Mouse (Mus musculus): ENCODE measurements at regions not wholly inside any gene's neighbourhood (a gene's known extent, or its start where the extent isn't known, plus 50 kb on each side); places are given as distances from the start of the nearest gene placed in this dataset.

GRCm38 (mm10) chr9:61259421-61260174 lies 112.6 kb upstream of the Tle3 start:
- H3K4me2 ChIP-seq (ENCODE audit: low read length): no peak overlapping the region
- H3K4me1 ChIP-seq (replicated peaks; ENCODE audit: control insufficient read depth, insufficient read depth, low read length): peaks cover 25% of the 10 kb centered on the region
- no peak overlapping the region for H3K4me3 ChIP-seq (ENCODE audit: low read depth, low read length)
- H3K9me3 ChIP-seq (ENCODE audit: control insufficient read depth, low read length): no peaks in the 10 kb centered on the region
- peak overlapping the region; percentile 11 for H3K27ac ChIP-seq (ENCODE audit: low read depth)
- WGBS: 15% methylated on average over 7 of the region's 7 CpGs
- H3K9ac ChIP-seq (ENCODE audit: low read length): no peak overlapping the region
- DNase-seq (ENCODE audit: low spot score) (no peak), ATAC-seq (replicated peaks; ENCODE audit: low FRiP score, low TSS enrichment, low read depth) (peak; percentile 26; the same call in 1 of the 2 replicates)
- no peaks in the 10 kb centered on the region for H3K27me3 ChIP-seq (replicated peaks; ENCODE audit: control insufficient read depth, insufficient read depth, low read length)
- H3K36me3 ChIP-seq (ENCODE audit: control insufficient read depth, insufficient read depth, low read length): no peaks in the 10 kb centered on the region

GRCm38 (mm10) chr9:61261263-61261662 lies 110.9 kb upstream of the Tle3 start:
- Histone ChIP-seq H3K4me3 (ENCODE audit: low read depth, low read length) (no peak overlapping the region), H3K4me2 (ENCODE audit: low read length) (no peak overlapping the region), H3K36me3 (ENCODE audit: control insufficient read depth, insufficient read depth, low read length) (no peaks in the 10 kb centered on the region), H3K4me1 (replicated peaks; ENCODE audit: control insufficient read depth, insufficient read depth, low read length) (peaks cover 25% of the 10 kb centered on the region), H3K27ac (ENCODE audit: low read depth) (no peak overlapping the region), H3K27me3 (replicated peaks; ENCODE audit: control insufficient read depth, insufficient read depth, low read length) (no peaks in the 10 kb centered on the region), H3K9ac (ENCODE audit: low read length) (no peak overlapping the region), H3K9me3 (ENCODE audit: control insufficient read depth, low read length) (no peaks in the 10 kb centered on the region)
- peak; percentile 37; the same call in 1 of the 2 replicates for ATAC-seq (replicated peaks; ENCODE audit: low FRiP score, low TSS enrichment, low read depth)
- WGBS: 48% methylated on average over 6 of the region's 6 CpGs
- no peak for DNase-seq (ENCODE audit: low spot score)

GRCm38 (mm10) chr9:61261739-61262333 lies 110.3 kb upstream of the Tle3 start:
- 17% methylated on average over 12 of the region's 12 CpGs for WGBS
- H3K27ac ChIP-seq (ENCODE audit: low read depth): no peak overlapping the region
- H3K27me3 ChIP-seq (replicated peaks; ENCODE audit: control insufficient read depth, insufficient read depth, low read length): no peaks in the 10 kb centered on the region
- H3K36me3 ChIP-seq (ENCODE audit: control insufficient read depth, insufficient read depth, low read length): no peaks in the 10 kb centered on the region
- peaks cover 25% of the 10 kb centered on the region for H3K4me1 ChIP-seq (replicated peaks; ENCODE audit: control insufficient read depth, insufficient read depth, low read length)
- H3K4me3 ChIP-seq (ENCODE audit: low read depth, low read length): no peak overlapping the region
- no peak overlapping the region for H3K9ac ChIP-seq (ENCODE audit: low read length)
- no peak overlapping the region for H3K4me2 ChIP-seq (ENCODE audit: low read length)
- DNase-seq (ENCODE audit: low spot score) (no peak), ATAC-seq (replicated peaks; ENCODE audit: low FRiP score, low TSS enrichment, low read depth) (no peak)
- H3K9me3 ChIP-seq (ENCODE audit: control insufficient read depth, low read length): no peaks in the 10 kb centered on the region

- DNase-seq (ENCODE audit: low spot score): no peak
- no peaks in the 10 kb centered on the region for H3K36me3 ChIP-seq (ENCODE audit: control insufficient read depth, insufficient read depth, low read length)
- no peak overlapping the region for H3K9ac ChIP-seq (ENCODE audit: low read length)
- WGBS: 85% methylated on average over 4 of the region's 4 CpGs
- H3K27me3 ChIP-seq (replicated peaks; ENCODE audit: control insufficient read depth, insufficient read depth, low read length): no peaks in the 10 kb centered on the region
- peaks cover 25% of the 10 kb centered on the region for H3K4me1 ChIP-seq (replicated peaks; ENCODE audit: control insufficient read depth, insufficient read depth, low read length)
- no peak overlapping the region for H3K4me2 ChIP-seq (ENCODE audit: low read length)
- no peak overlapping the region for H3K4me3 ChIP-seq (ENCODE audit: low read depth, low read length)
- ATAC-seq (replicated peaks; ENCODE audit: low FRiP score, low TSS enrichment, low read depth): no peak
- no peaks in the 10 kb centered on the region for H3K9me3 ChIP-seq (ENCODE audit: control insufficient read depth, low read length)
- no peak overlapping the region for H3K27ac ChIP-seq (ENCODE audit: low read depth)
Measured at GRCm38 (mm10) chr9:61263335-61263734, 108.8 kb upstream of the Tle3 start.

- ATAC-seq (replicated peaks; ENCODE audit: low FRiP score, low TSS enrichment, low read depth): no peak
- Histone ChIP-seq H3K27me3 (replicated peaks; ENCODE audit: control insufficient read depth, insufficient read depth, low read length) (no peaks in the 10 kb centered on the region), H3K36me3 (ENCODE audit: control insufficient read depth, insufficient read depth, low read length) (no peaks in the 10 kb centered on the region), H3K27ac (ENCODE audit: low read depth) (no peak overlapping the region), H3K9me3 (ENCODE audit: control insufficient read depth, low read length) (no peaks in the 10 kb centered on the region), H3K4me3 (ENCODE audit: low read depth, low read length) (no peak overlapping the region), H3K4me2 (ENCODE audit: low read length) (no peak overlapping the region), H3K4me1 (replicated peaks; ENCODE audit: control insufficient read depth, insufficient read depth, low read length) (peaks cover 17% of the 10 kb centered on the region), H3K9ac (ENCODE audit: low read length) (no peak overlapping the region)
- DNase-seq (ENCODE audit: low spot score): no peak
- WGBS: 88% methylated on average over 5 of the region's 5 CpGs
Measured at GRCm38 (mm10) chr9:61265466-61265865, 106.7 kb upstream of the Tle3 start.

GRCm38 (mm10) chr9:61266992-61267391 lies 105.2 kb upstream of the Tle3 start:
- DNase-seq (ENCODE audit: low spot score) (no peak), ATAC-seq (replicated peaks; ENCODE audit: low FRiP score, low TSS enrichment, low read depth) (no peak)
- Histone ChIP-seq H3K27me3 (replicated peaks; ENCODE audit: control insufficient read depth, insufficient read depth, low read length) (0 out of 2 replicates have a peak, but pooled peaks cover 3% of the 10 kb centered on the region), H3K9ac (ENCODE audit: low read length) (no peak overlapping the region), H3K4me3 (ENCODE audit: low read depth, low read length) (no peak overlapping the region), H3K9me3 (ENCODE audit: control insufficient read depth, low read length) (no peaks in the 10 kb centered on the region), H3K36me3 (ENCODE audit: control insufficient read depth, insufficient read depth, low read length) (no peaks in the 10 kb centered on the region), H3K4me2 (ENCODE audit: low read length) (no peak overlapping the region), H3K4me1 (replicated peaks; ENCODE audit: control insufficient read depth, insufficient read depth, low read length) (peaks cover 6% of the 10 kb centered on the region), H3K27ac (ENCODE audit: low read depth) (no peak overlapping the region)
- 75% methylated on average over 6 of the region's 6 CpGs for WGBS

GRCm38 (mm10) chr9:61267541-61267940 lies 104.6 kb upstream of the Tle3 start:
- Histone ChIP-seq H3K27me3 (replicated peaks; ENCODE audit: control insufficient read depth, insufficient read depth, low read length) (0 out of 2 replicates have a peak, but pooled peaks cover 3% of the 10 kb centered on the region), H3K9ac (ENCODE audit: low read length) (no peak overlapping the region), H3K4me2 (ENCODE audit: low read length) (no peak overlapping the region), H3K4me3 (ENCODE audit: low read depth, low read length) (no peak overlapping the region), H3K27ac (ENCODE audit: low read depth) (no peak overlapping the region), H3K36me3 (ENCODE audit: control insufficient read depth, insufficient read depth, low read length) (no peaks in the 10 kb centered on the region), H3K4me1 (replicated peaks; ENCODE audit: control insufficient read depth, insufficient read depth, low read length) (peaks cover under 1% of the 10 kb centered on the region), H3K9me3 (ENCODE audit: control insufficient read depth, low read length) (no peaks in the 10 kb centered on the region)
- DNase-seq (ENCODE audit: low spot score): no peak
- 53% methylated on average over 4 of the region's 4 CpGs for WGBS
- no peak for ATAC-seq (replicated peaks; ENCODE audit: low FRiP score, low TSS enrichment, low read depth)

GRCm38 (mm10) chr9:61268162-61268561 lies 104.0 kb upstream of the Tle3 start:
- H3K36me3 ChIP-seq (ENCODE audit: control insufficient read depth, insufficient read depth, low read length): no peaks in the 10 kb centered on the region
- no peak for ATAC-seq (replicated peaks; ENCODE audit: low FRiP score, low TSS enrichment, low read depth)
- DNase-seq (ENCODE audit: low spot score): no peak
- H3K4me3 ChIP-seq (ENCODE audit: low read depth, low read length): no peak overlapping the region
- 85% methylated on average over 2 of the region's 2 CpGs for WGBS
- H3K9me3 ChIP-seq (ENCODE audit: control insufficient read depth, low read length): no peaks in the 10 kb centered on the region
- H3K9ac ChIP-seq (ENCODE audit: low read length): no peak overlapping the region
- H3K27ac ChIP-seq (ENCODE audit: low read depth): no peak overlapping the region
- H3K27me3 ChIP-seq (replicated peaks; ENCODE audit: control insufficient read depth, insufficient read depth, low read length): 0 out of 2 replicates have a peak, but pooled peaks cover 3% of the 10 kb centered on the region
- no peaks in the 10 kb centered on the region; the same call in 1 of the 2 replicates for H3K4me1 ChIP-seq (replicated peaks; ENCODE audit: control insufficient read depth, insufficient read depth, low read length)
- no peak overlapping the region for H3K4me2 ChIP-seq (ENCODE audit: low read length)
